Mouse (Mus musculus) left cerebral cortex, postnatal 36 days (tissue): ENCODE measurements around the gene Helz. TPM values are rescaled to one million over a fixed set of nuclear protein-coding genes. Genes with fewer than 3 reads are reported as not detected.
"Not testable (repeated sequence)": the region's sequence is repeated elsewhere in the genome, so short reads cannot be mapped to it uniquely, and the experiment has no call there.

Experiments used
- DNase-seq, 2 experiments: peaks; one replicate each; pipeline ENCODE4 v3.0.0; 2021 to 2022; ENCODE audit warnings: low spot score in 2 of 2, mixed read lengths in 1 of 2
- intact Hi-C: fragments of 180-260 bp; cut with DNase I; formaldehyde crosslinking; loops from one replicate; pipeline ENCODE4 v1.15.1; 2025
- total RNA-seq, 2 experiments: library from RNA; stranded (reverse); gene quantifications; 2 replicates each; pipeline ENCODE4 v1.2.3; 2021

Gene Helz
- total RNA-seq = 10 to 100 TPM; 41.4 to 54.6 TPM

GRCm38 (mm10) chr11:107547351-107548203 lies at the start of gene Helz:
Helz (plus strand) TSS chr11:107547930.
- intact Hi-C loops = loop anchor here (5.0 kb wide), 1 partner anchor 35 kb away; no protein-coding TSS in a partner anchor
- peak; percentile 58 to 62 for DNase-seq

DNA sequence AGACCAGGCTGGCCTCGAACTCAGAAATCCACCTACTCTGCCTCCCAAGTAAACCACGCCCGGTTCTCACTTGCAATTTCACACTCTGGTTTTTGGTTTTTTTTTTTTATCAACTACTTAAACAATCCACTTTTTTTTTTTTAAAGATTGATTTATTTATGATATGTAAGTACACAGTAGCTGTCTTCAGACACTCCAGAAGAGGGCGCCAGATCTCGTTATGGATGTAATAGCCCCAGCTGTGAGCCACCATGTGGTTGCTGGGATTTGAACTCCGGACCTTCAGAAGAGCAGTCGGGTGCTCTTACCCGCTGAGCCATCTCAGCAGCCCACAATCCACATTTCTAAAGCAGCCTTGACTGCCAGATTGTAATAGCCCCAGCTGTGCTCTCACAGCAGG lies 44.9 kb upstream of the Helz start:
- no peak for DNase-seq
- intact Hi-C loops = loop anchor here (10.0 kb wide), 1 partner anchor 112 kb away; no protein-coding TSS in a partner anchor

GRCm38 (mm10) chr11:107504364-107504763 lies 43.4 kb upstream of the Helz start:
- DNase-seq = not testable (repeated sequence)
- intact Hi-C loops = loop anchor here (10.0 kb wide), 1 partner anchor 110 kb away; no protein-coding TSS in a partner anchor

- no peak for DNase-seq
- intact Hi-C loops = loop anchor here (10.0 kb wide), 1 partner anchor 109 kb away; no protein-coding TSS in a partner anchor
Measured at GRCm38 (mm10) chr11:107506260-107506659, 41.5 kb upstream of the Helz start.

DNA sequence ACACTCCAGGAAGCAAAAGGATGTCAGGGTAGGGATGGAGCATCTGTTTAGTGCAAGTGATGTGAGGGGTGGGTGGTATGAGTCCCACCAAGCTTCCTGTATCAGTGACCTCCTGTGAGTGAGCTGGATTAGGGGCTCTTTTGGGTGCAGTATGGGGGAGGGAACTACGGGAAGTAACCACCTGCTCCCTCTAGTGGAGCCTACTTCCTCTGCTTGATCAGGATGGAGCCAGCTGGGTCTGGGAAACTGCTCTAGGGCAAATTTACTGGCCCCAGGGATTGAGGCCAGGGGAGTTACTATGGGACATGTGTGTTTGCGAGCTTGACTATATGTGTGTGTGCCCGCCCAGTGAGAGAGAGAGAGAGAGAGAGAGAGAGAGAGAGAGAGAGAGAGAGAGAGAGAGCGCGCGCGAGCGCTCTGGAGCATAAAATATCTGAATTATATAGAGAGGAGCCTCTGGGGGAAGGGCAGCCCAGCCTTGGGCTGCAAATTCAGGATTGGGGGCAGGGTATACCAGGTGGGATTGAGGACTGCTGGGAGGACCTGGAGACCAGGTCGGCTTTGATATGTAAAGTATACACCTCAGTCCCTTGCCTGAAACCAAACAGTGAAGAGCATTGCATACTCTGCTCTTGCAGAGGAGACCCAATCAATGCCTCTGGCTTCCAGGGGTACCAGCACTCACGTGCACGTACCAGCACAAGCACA lies 37.9 kb upstream of the Helz start:
- intact Hi-C loops = loop anchor here (5.0 to 10.0 kb wide), 4 partner anchors 38 to 475 kb away; partner anchors contain the start of gene Helz
- no peak for DNase-seq

DNA sequence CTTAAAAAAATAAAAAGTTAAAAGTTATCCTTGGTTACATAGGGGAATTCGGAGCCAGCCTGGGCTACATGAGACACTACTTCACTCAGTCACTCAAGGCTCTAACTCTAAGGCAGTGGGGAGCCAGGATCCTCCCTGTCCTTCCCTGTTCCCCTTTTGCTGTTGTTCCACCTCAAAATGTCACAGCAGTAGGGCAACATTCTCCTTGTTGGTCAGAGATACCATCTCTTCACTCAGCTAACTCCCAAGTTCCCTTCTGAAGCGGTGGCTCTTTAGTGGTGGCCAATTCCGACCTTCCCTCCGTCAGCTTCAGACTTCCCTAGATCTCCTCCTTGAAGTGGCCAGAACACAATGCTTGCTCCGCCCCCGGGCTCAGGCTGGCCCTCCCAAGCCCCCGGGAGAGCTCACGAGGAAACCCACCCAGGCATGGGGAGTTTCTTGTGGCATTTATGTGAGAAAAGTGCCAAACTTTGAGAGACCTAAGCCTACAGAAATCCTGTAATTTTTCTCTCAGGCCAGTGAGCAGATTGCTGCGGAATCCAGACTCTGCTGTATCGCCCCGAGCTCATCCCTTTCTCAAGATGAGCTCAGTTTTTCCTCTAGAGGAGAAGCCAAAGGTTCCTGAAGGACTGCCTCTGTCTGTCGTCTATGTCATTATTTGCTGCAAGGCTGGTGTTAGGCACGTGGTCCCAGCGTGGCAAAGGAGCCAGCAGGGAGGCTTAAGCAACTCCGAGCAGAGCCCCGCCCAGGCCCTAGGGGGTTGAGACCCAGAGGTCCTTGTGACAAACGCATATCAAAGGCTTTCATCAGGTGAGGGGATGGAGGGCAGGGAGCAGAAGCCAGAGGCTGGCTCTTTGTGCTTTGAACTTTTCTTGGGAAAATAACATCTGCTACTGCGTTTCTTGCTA lies 37.1 kb upstream of the Helz start:
- DNase-seq = no peak
- intact Hi-C loops = loop anchor here (5.0 to 10.0 kb wide), 3 partner anchors 37 to 474 kb away; partner anchors contain the start of gene Helz

DNA sequence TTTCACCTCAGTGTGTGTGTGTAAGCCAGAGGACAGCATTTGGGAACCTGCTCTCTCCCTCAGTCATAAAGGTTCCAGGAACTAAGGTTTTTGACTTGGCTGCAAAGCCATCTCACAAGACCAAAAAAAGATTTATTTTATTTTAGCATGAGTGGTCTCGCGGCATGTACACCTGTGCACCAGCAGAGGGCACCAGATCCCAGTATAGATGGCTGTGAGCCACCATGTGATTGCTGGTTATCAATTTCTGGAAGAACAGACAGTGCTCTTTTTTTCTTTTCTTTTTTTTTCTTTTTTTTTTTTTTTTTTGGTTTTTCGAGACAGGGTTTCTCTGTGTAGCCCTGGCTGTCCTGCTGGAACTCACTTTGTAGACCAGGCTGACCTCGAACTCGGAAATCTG lies 35.8 kb upstream of the Helz start:
- peak; percentile 33 to 34 for DNase-seq
- intact Hi-C loops = loop anchor here (5.0 to 10.0 kb wide), 3 partner anchors 35 to 473 kb away; partner anchors contain the start of gene Helz

GRCm38 (mm10) chr11:107513047-107513446 lies 34.7 kb upstream of the Helz start:
- intact Hi-C loops = loop anchor here (5.0 to 10.0 kb wide), 3 partner anchors 34 to 472 kb away; partner anchors contain the start of gene Helz
- no peak for DNase-seq

DNA sequence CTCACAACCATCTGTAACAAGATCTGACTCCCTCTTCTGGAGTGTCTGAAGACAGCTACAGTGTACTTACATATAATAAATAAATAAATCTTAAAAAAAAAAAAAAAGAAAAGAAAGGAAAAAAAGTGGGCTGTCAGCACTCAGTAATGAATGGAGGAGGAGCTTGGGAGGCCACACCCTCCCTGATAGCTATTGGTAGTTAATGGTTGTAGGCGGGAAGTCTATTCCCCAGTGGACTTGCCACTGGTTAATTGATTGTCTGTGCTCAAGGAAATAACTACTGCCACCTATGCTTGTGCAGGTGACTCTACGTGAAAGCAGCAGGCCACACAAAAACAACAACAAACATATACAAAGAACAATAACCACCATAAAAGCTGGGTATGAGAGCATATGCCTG lies 31.3 kb upstream of the Helz start:
- intact Hi-C loops = loop anchor here (10.0 kb wide), 2 partner anchors 338 to 468 kb away; no protein-coding TSS in a partner anchor
- DNase-seq = no peak

DNA sequence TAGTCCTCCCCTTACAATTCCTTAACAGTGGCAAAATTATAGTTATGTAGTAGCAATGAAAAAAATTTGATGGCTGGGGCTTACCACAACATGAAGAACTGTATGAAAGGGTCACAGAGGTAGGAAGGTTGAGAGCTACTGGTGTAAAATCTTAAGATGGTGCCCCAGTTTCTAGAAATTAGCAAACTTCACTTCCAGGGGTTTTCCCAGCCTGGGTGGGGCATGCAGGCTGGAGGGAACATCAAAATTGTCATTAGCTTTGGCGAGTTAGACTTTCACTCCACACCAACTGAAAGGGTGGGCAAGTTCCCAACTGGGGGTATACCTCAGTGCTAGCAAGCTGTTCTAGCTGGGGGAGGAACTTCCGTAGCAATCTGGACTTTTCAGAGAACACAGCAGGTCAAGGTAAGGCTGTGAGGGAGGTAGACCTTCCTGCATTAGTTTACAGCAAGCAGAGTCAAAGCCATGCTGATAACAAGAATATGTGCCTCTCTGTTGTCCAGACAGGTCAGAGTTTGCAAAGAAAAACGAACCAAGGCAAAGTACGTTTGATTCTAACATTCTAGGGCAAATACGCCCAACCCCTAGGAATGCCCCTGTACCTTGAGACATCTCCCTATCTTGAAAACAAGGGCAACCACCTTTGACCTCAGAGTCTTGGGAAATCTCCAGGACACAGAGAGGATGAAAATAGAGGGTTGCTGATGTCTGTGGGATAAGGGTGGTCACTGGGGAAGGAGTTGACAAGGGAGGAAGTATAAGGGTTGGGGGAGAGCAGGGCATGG lies 28.9 kb upstream of the Helz start:
- intact Hi-C loops = loop anchor here (10.0 kb wide), 2 partner anchors 336 to 466 kb away; no protein-coding TSS in a partner anchor
- no peak for DNase-seq

- no peak for DNase-seq
- intact Hi-C loops = no loop called here
Measured at GRCm38 (mm10) chr11:107521153-107521552, 26.6 kb upstream of the Helz start.

DNA sequence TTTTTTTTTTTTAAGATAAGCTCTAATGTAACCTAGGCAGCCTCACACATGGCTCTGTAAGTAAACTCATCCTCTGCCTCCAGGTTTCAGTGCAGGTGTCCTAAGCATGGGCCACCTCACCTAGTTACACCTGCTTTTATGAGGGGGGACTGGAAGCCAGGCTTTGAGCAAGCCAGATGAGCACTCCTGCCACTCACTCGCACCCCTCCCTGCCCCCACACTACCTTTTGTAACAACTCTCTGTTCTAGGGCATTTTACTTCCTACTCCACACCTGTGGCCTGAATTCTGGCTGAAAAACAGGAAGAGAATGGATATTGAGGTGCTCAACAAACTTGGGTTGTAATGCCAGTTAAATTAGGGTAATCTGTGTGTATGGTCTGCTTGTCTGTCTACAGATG lies 22.8 kb upstream of the Helz start:
- DNase-seq = no peak
- intact Hi-C loops = no loop called here

- DNase-seq = no peak
- intact Hi-C loops = no loop called here
Measured at GRCm38 (mm10) chr11:107527632-107528031, 20.1 kb upstream of the Helz start.

DNA sequence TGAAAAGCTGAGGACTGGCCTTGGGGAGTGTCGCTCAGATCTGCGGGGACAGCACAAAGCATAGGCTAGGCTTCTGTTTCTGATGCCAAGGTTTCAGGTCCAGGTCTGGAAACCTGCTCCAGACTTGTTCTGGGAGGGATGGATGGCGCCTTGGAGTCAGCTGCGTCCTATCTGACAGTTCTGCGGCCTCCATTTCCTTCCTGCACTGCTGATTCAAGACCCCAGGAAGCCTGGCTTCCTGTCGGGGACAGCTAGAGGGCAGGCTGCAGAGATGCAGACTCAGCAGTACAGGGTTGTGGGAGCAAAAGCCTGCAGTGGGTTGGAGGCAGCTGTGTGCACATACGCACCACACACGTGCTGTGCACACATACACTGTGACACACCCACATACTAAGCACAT lies 18.4 kb upstream of the Helz start:
- no peak for DNase-seq

GRCm38 (mm10) chr11:107531445-107531844 lies 16.3 kb upstream of the Helz start:
- intact Hi-C loops = no loop called here
- no peak for DNase-seq

More for the DNA sequence above, 18.4 kb upstream of the Helz start:
- intact Hi-C loops = no loop called here

- intact Hi-C loops = no loop called here
Measured at GRCm38 (mm10) chr11:107532271-107532670, 15.5 kb upstream of the Helz start.

DNA sequence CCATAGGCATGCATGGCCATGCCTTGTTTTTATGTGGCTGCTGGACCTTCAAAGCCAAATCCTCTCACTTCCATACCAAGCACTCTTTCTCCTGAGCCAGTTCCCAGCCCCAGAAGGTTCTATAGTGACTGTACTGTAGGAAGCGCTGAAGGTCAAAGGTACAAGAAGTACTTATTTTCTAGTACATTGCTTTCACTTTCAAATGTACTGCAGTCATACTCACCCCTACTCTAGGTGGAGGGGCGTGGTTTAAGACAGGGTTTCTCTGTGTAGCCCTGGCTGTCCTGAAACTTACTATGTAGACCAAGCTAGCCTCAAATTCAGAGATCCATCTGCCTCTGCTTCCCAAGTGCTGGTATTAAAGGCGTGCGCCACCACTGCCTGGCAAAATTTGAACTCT lies 8.7 kb upstream of the Helz start:
- DNase-seq = no peak
- intact Hi-C loops = no loop called here

More at GRCm38 (mm10) chr11:107532271-107532670, 15.5 kb upstream of the Helz start:
- DNase-seq = no peak

GRCm38 (mm10) chr11:107540339-107540738 lies 7.4 kb upstream of the Helz start:
- DNase-seq = no peak
- intact Hi-C loops = no loop called here
